Mouse (Mus musculus) heart, postnatal 36 days (tissue): ENCODE data around the gene Gm9857. TPM values are rescaled to one million over a fixed set of nuclear protein-coding genes. Genes with fewer than 3 reads are reported as not detected.

Experiments used
- DNase-seq, 2 experiments: peaks; one replicate each; pipeline ENCODE4 v3.0.0; 2021 to 2022
- intact Hi-C: fragments of 180-260 bp; cut with DNase I; formaldehyde crosslinking; loops from one replicate; pipeline ENCODE4 v1.15.1; 2025
- total RNA-seq, 2 experiments: library from RNA; stranded (reverse); gene quantifications; 2 replicates each; pipeline ENCODE4 v1.2.3; 2021

Gm9857 gene
- total RNA-seq, 2 experiments from 2014 or later = not detected

- intact Hi-C loops = no loop called here
Observed at GRCm38 (mm10) chr3:108926308-108926707, 13.9 kb downstream of the Gm9857 start.

DNA sequence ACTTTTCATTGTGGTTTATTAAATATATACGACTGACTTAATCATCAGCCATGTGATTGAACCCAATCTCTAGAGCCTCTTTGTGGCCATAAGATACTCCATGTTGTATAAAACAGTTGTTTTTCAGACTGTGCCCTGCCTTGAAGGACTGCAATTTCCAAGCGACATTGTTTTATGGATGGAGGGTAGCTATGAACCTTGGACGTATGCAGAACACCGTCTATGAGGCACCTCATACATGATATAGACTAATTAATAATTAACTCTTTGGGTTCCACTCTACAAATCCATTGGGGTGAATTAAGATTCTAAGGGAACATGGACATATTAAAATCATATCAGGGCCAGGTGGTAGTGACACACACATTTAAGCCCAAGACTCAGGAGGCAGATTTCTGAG lies 14.6 kb downstream of the Gm9857 start:
- intact Hi-C loops = no loop called here

More at GRCm38 (mm10) chr3:108926308-108926707, 13.9 kb downstream of the Gm9857 start:
- no peak for DNase-seq

DNA sequence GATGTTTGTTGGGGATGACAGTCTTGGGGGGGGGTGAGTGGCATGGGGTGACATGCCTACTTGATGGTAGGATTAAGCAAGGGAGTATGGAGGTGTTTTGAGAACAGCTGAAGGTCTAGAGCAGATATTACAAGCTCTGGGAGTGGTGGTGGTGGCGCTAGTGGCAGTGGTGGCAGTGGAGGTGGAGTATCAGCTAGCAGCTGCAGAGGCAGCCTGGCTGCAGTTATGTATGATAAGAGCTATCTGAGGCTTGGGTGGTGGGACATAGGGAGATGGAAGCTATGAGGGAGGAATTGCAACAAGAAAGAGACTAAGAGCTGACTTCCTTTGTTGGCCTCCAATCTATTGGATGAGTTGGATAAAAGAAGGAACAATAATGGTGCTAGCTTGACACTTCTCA lies 18.4 kb downstream of the Gm9857 start:
- DNase-seq = no peak
- intact Hi-C loops = no loop called here

More for the DNA sequence above, 14.6 kb downstream of the Gm9857 start:
- no peak for DNase-seq

DNA sequence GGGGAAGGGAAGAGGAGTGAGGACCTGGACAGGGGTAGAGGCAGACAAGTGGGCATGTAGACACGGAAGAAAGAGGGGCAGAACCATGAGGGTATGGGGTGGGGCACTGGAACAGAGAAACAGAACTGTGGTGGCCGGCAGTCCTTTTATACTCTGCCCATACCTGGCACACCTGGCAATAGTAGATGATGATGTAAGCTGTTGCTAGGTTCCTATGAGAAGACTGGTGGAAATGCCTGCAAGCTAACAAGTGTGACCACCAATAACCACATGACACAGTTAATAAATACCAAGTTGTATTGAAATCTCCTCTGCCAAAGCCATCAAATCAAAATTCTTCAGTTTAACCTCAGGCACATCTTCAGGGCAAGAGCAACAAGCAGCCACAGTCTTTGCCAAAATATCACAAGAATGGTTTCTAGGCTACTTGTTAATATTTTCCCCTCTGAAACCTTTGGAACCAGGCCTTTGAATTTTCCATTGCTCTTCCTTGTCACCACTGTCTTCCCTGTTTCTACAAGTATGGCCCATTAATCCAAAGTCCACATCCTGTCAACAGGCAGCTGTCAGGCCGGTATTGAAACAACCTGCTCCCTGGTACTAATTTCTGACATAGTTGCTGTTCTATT lies 19.7 kb downstream of the Gm9857 start:
- intact Hi-C loops = no loop called here
- no peak for DNase-seq

DNA sequence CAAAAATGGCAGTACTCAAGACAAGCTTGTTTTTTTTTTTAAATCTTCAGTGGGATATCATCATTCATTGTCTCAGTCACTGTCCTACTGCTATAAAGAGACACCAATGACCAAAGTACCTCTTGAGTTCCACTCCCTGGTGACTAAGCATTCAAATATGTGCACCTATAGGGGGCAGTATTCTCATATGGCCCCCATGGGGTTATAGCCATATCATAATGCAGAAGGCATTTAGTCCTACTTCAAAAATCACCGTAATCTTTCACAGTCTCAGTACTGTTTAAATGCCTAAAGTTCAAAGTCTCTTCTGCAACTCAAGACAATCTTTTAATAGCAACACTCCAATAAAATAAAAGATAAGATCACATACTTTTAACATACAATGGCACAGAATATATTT lies 21.4 kb downstream of the Gm9857 start:
- intact Hi-C loops = no loop called here

GRCm38 (mm10) chr3:108917986-108918385 lies 22.3 kb downstream of the Gm9857 start:
- intact Hi-C loops = no loop called here
- DNase-seq = no peak

More for the DNA sequence above, 21.4 kb downstream of the Gm9857 start:
- no peak for DNase-seq

DNA sequence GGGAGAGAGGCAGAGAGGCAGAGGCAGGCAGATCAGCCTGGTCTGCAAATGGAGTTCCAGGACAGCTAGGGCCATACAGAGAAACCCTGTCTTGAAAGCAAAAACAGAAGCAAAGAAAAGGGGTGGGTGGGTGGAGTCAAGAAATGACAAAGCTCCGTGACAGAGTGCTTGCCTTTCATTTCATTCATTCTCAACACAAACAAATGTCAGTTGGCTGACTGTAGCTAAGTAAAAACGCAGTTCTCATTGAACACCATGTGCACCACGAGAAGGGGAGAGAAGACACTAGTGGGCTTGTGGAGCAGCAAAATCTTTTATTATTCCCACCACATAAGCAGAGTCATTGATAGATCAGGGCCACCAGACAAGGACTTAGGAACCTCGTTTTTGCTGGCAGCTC lies 23.4 kb downstream of the Gm9857 start:
- intact Hi-C loops = no loop called here
- DNase-seq = no peak

DNA sequence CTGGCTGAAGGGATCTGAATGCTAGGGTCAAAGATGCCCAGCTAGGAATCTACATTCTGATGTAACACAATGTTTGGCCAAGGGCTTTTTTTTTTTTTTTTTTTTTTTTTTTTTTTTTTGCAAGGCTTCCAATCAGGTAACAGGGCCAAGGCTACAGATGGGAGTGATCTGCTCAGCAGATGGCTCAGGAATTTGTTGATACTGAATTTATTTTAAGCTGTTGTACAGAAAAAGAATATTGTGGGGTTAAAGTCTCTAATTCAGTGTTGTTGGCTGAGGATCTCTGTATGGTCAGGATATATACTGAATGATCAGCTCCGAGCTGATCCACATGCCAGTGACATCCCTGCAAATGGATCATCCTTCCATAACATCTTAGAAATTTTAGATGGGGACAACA lies 24.2 kb downstream of the Gm9857 start:
- intact Hi-C loops = no loop called here
- DNase-seq = no peak

GRCm38 (mm10) chr3:108911548-108912413 lies 28.5 kb downstream of the Gm9857 start, which contains the start of gene Prpf38b:
Gene Prpf38b (minus strand): TSS chr3:108911727.
- intact Hi-C loops = loop anchor here (1.0 to 5.0 kb wide), 3 partner anchors 71 to 151 kb away; partner anchors contain the start of genes Fam102b and Stxbp3
- DNase-seq = peak; percentile 94 to 96

- intact Hi-C loops = loop anchor here (1.0 to 5.0 kb wide), 3 partner anchors 71 to 151 kb away; partner anchors contain the start of genes Fam102b and Stxbp3
- DNase-seq = peak in 1 of 2 experiments; percentile 51
Observed at GRCm38 (mm10) chr3:108911081-108911547, 29.1 kb downstream of the Gm9857 start.

DNA sequence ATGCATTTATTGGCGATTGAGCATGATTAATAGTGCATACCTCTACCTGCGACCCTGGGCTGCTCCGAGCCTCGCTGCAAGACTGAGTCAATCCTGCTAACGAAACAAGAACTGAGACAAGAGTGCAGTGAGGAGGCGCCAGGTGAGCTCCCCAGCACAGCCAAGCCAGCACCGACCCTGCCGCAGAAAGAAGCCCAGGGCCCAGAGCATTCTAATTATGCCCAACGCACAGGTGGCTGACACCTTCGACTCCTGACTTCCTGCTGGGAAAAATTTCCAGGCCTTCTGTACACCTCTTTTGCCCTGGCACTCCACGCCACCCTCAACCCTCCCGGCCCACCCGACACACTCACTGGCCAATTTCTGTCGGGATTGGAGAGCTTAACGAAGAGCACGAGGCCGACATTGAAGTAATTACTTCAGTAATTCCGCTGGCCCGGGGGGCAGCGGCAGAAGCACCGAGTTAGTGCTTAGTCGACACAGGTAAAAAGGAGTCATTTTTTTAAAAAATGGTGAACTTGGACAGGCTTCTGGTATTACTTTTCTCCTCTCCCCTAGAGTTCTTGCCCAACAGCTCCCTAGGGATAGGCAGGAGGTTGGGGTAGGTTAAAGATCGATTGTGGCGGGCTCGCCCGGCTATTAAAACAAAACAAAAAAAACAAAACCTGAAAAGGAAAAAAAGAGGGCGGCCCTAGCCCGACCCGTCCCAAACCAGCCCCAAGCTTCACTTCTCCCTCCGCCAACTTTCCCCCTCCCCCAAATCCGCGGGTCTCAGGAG lies 29.8 kb downstream of the Gm9857 start:
- intact Hi-C loops = loop anchor here (1.0 to 5.0 kb wide), 3 partner anchors 70 to 152 kb away; partner anchors contain the start of genes Fam102b and Stxbp3

DNA sequence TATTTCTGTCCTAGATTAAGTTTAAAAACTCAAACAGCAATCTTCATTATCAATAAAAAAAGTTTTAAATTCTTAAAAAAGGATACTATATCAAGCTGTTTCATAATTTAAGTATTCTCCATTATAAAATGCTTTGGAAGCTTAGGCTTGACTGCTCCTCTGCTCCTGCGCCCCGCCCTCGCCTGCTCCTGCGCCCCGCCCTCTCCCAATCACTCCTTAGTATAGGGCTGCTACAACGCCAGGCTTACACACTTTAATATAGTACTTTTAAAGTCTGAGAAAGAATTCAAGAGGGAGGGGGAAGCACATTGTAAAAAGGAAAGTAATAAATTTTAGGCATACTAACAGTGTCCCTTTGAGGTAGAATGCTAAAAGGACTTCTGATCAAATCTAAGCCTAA lies 37.3 kb downstream of the Gm9857 start:
- no peak for DNase-seq
- intact Hi-C loops = no loop called here

More for the DNA sequence above, 29.8 kb downstream of the Gm9857 start:
- DNase-seq = peak in 1 of 2 experiments; percentile 14

- no peak for DNase-seq
- intact Hi-C loops = no loop called here
Observed at GRCm38 (mm10) chr3:108902038-108902437, 38.2 kb downstream of the Gm9857 start.

DNA sequence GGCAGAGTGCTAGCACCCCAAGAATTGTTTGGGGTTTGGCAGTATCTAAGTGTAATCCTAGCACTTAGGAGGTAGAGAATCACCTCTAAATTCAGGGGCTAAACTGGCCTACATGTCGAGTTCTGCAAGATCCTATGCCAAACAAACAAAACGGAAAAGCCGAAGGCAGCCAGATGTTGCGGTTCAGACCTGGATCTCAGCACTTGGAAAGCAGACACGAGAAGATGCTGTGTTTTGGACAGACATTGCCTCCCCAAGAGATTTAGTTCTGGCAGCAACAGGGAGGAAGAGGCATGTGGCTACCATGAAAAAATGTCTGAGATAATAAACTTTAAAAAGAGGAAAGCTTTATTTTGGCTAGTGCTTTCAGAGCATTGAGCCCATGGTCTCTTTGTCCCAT lies 39.6 kb downstream of the Gm9857 start:
- DNase-seq = no peak
- intact Hi-C loops = no loop called here

DNA sequence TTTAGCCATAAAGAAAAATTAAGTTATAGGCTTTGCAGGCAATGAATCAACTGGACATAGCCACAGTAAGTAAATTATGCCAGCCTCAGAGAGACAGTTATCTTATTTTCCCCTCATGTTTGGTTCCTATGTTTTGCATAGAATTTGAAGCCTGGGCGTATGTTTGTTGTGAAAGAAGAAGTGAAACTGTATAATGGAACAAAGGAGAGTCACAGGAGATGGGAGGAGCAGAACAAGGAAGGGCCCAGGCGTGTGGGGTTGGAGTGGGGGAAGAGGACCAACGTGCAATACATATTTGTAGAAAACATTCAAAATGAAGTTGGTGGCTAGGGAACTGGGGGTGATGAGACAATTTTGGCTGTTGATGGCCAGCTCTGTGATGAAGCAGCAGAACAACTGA lies 40.1 kb downstream of the Gm9857 start:
- no peak for DNase-seq
- intact Hi-C loops = no loop called here

GRCm38 (mm10) chr3:108898640-108899039 lies 41.6 kb downstream of the Gm9857 start:
- intact Hi-C loops = no loop called here
- DNase-seq = no peak

- intact Hi-C loops = no loop called here
- no peak for DNase-seq
Observed at GRCm38 (mm10) chr3:108892914-108893313, 47.3 kb downstream of the Gm9857 start.

GRCm38 (mm10) chr3:108892080-108892479 lies 48.2 kb downstream of the Gm9857 start:
- no peak for DNase-seq
- intact Hi-C loops = no loop called here
